Mouse (Mus musculus): ENCODE data around the gene Antxr1.

Antxr1 gene

GRCm38 (mm10) chr6:87292911-87293851 is 42.4 kb downstream of the Antxr1 start:
- no peak for DNase-seq (ENCODE audit: extremely low spot score, low spot score)

DNA sequence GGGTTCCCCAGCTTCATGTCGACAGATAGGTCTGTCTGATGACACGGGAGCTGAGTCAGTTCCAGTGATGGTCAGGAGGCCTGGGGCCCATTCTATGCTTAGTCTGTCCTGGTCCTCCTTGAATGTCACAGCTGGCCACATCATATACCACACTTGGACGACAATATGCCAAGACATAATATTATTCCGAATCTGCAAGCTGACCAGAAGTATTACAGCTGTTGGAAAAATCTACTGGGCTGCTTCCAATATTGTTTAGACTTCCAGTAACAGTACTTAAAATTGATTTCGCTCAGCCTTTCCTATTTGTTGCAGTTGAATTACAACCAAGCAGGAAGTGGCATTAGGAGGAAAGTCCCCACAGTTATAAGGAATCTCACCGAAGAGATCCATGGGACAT is 48.4 kb downstream of the Antxr1 start:
- DNase-seq (ENCODE audit: extremely low spot score, low spot score) = no peak

DNA sequence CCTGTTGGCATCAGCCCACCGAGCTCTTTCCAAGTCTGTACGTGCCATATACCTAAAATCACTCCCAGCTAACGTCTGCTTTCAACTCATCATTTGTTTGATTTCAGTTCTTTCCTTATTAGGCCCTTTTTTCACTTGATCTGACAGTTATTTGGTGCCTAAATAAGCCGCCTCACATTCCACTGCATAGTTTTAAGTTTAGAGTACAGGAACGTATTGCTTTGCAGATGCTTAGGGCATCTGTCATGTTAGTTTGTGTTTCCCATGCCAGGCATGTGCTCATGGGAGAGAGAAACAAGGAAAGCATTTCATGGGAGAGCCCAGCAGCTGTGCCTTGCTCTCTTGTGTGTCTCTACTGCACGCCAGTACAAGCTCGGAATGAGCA is 50.3 kb downstream of the Antxr1 start:
- DNase-seq (ENCODE audit: extremely low spot score, low spot score) = no peak

GRCm38 (mm10) chr6:87284716-87285364 is 50.8 kb downstream of the Antxr1 start:
- DNase-seq (ENCODE audit: extremely low spot score, low spot score) = no peak

DNA sequence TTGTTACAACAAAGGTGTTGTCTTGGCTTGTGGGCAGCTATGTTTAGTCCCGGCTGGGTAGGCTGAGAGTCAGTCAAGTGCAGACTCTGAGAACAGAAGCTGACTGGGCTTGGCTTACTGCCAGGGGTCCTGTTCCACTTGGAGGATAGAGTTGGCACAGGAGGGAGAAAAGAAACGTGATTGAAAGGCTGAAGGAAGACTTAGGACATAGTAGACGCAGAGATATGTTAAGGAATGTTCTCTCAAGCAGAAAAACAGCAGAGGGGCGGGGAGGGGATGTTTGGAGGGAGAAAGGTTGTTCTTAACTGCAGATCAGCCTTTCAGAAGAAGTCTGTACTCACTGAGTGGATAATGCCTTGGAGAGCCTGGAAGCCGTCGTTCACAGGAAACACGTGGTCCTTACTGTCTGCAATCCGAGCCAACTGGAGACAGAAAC is 53.3 kb downstream of the Antxr1 start:
- no peak for DNase-seq (ENCODE audit: extremely low spot score, low spot score)

DNA sequence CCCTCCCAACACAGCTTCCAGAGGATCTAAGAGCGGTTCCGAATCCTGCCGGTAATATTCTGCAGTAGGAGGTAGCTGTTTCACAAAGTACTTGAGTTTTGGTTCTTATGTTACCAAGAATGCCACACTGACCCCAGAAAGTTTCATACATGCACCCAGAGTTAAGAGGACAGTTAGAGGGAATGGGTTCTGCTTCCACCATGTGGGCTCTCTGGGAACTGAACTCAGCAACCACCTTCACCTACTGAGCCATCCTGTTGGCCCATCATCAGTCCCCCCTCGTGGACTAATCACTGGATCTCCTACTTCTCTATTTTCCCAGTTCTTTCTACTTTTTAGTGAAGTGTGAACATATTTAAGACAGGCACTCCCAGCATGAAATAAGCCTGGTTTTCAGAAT is 53.9 kb downstream of the Antxr1 start:
- no peak for DNase-seq (ENCODE audit: extremely low spot score, low spot score)

GRCm38 (mm10) chr6:87278151-87278550 is 57.5 kb downstream of the Antxr1 start:
- no peak for DNase-seq (ENCODE audit: extremely low spot score, low spot score)

DNA sequence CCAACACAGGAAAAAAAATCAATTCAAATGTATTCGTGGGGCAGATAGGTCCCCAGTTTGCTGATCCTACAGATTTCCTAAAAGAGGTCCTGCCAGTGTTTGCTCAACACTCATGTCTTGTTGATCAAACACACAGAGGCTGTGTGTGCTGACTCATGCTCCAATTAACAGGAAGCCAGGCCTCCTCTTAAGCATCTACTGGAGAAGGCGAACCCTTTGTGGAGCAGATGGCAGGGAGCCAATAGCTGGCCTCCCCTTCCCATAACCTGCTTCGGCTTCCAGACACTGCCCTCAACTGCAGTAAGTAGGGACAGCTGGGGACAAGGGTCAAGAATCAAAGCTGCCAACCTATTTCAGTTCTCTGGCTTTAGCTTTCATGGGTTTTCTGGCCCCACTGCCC is 58.1 kb downstream of the Antxr1 start:
- peak; percentile 17 for DNase-seq (ENCODE audit: extremely low spot score, low spot score)

DNA sequence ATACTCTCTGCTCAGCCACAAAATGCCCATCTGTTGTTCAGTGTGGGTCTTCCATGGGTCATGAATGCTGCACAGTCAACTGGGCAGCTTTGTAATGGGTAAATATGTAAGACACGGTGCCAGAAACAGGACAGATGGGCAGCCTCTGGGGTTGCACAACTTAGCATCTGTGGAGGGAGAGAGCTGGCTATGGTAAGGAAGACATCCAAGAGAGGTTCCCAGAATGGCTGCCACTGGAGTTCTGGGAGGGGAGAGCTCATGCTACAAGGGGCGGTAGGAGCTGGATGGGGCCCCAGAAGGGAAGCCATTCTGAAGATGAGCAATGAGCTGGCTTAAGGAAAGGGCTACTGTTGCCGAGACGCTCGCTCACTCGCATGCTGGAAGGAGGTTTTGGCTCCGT is 58.7 kb downstream of the Antxr1 start:
- DNase-seq (ENCODE audit: extremely low spot score, low spot score) = no peak

DNA sequence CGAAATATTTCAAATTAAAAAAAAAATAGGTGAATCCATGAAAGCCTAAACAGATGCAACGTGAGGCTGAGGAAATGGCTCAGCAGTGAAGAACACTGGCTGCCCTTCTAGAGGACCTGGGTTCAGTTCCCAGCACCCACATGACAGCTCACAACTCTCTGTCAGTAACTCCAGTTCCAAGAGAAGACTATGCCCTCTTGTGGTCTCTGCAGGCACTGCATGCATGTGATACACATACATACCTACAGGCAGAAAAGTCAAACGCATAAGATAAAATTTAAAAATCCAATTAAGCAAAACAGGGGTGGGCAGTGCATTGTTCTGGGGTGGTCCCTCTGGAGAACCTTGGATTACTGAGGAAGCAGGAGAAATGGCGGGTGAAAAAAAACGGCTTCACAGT is 60.8 kb downstream of the Antxr1 start:
- no peak for DNase-seq (ENCODE audit: extremely low spot score, low spot score)

GRCm38 (mm10) chr6:87273791-87274190 is 61.8 kb downstream of the Antxr1 start:
- DNase-seq (ENCODE audit: extremely low spot score, low spot score) = no peak

DNA sequence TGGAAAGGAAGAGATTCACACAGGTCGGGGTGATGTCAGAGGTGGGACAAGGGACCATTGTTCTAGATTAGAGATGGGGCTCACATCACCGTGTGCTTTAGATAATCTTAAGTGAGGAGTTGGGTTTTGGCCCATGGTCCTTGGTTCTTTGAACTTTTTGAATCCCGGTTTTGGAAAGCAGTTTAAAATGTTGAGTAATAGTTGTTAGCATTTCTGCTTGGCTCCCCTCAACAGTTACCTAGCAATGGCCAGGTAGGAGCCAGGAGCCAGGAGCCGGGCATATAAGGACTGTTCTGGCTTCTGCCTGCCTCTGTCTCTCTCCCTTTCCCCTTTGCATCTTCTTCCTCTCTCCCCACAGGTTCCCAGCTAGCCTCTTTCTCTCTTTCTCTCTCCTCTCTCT is 62.5 kb downstream of the Antxr1 start:
- no peak for DNase-seq (ENCODE audit: extremely low spot score, low spot score)

- peak; percentile 17 for DNase-seq (ENCODE audit: extremely low spot score, low spot score)
These were observed 63.4 kb downstream of the Antxr1 start for GRCm38 (mm10) chr6:87272202-87272601.

DNA sequence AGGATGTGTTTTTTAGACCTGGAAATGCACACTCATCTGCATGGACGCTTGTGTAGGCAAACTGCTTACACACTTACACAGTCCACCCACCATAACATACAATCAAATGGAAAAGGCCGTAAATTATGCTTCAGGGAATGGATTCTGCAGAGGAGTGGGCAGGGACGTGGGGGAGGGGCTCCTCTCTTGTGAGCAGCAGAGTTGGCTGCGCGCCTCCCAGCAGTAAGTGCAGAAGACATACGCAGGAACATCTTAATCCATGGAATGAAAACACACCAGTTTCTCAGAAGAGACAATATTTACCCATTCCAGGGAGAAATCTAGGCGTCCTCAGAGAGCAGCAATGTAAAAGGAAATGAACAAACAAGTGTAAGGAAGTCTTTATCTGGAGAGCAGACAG is 65.2 kb downstream of the Antxr1 start:
- no peak for DNase-seq (ENCODE audit: extremely low spot score, low spot score)

- no peak for DNase-seq (ENCODE audit: extremely low spot score, low spot score)
These were observed 65.7 kb downstream of the Antxr1 start for GRCm38 (mm10) chr6:87269950-87270349.

DNA sequence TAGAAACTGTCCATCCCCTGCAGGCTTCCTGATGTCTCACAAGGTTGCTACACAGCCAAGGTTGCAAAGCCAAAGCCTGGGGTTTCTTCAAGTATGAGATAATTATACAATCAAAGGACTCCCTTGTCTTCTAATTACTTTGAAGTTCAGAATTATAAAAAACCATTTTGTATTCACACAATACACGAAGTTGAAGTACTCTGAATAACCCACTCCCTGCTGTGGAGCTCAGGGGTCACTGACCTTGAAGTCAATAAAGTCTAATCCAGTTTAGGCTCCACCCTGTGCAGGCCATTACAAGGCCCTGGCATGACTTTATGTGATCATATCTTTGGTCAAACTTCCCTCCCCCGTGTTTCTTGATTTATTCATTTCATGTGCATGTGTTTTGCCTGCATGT is 73.0 kb downstream of the Antxr1 start:
- DNase-seq (ENCODE audit: extremely low spot score, low spot score) = no peak

DNA sequence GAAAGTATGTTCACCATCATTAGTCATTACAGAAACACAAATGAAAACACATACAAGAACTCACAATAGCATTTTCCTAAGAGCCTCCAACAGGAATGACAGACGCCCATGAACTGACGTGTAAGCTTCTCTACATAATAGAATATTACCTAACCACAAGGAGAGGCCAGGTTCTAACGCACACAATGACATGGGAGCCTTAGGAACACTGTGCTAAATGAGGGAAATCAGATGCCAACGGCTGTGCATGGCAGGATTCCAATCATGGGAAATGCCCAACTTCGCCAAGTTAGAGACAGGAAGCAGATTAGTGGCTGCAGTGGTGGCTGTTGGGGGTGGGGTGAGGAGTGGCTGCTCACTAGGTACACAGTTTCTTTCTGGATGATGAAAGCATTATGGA is 76.6 kb downstream of the Antxr1 start:
- no peak for DNase-seq (ENCODE audit: extremely low spot score, low spot score)

- no peak for DNase-seq (ENCODE audit: extremely low spot score, low spot score)
These were observed 77.4 kb downstream of the Antxr1 start for GRCm38 (mm10) chr6:87257981-87258775.

DNA sequence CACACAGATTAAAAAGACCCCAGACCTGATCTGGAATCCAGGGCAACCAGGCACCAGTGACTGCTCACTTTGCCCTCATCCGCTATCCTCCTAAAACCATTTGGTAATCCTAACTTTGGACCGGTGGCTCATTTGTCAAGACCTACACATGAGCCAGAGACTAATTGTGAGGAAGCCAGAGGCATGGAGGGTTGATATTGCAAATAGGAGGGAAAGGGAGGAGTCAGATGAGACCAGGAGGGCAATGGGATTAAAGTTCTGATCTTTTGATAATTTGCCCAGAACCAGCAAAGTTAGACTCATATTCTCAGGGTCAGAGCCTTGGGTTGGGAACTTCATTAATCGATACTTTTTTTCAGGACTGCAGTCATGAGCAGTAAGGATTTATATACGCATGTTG is 78.2 kb downstream of the Antxr1 start:
- no peak for DNase-seq (ENCODE audit: extremely low spot score, low spot score)

GRCm38 (mm10) chr6:87255668-87256067 is 80.0 kb downstream of the Antxr1 start:
- DNase-seq (ENCODE audit: extremely low spot score, low spot score) = no peak

DNA sequence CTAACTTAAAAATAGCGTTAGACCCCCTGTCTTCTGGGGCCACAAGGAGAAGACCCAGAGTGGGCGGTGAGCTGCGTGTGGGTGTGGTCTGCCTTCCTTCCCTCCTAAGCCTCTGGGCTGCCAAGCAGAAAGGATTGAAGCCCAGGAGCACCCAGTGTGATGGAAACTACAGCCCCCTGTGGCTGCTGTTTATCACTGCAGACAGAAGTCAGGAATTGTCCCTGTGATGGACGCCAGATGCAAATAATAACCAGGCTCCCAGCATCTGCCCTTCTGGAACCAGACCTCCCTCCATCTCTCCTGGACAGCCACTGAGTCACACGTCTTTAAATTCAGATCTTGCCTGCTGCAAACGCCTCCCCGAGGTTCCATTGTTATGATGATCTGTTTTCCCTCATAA is 80.9 kb downstream of the Antxr1 start:
- no peak for DNase-seq (ENCODE audit: extremely low spot score, low spot score)

- DNase-seq (ENCODE audit: extremely low spot score, low spot score) = no peak
These were observed 83.9 kb downstream of the Antxr1 start for GRCm38 (mm10) chr6:87251716-87252115.

All from neural tube, embryonic 10.5 days (tissue).